Mouse (Mus musculus) stomach, postnatal 0 days (tissue): ENCODE data around the gene Dmrta1.

Source experiments
- CTCF ChIP-seq: IDR thresholded peaks from 2 replicates; pipeline ENCODE4 v1.5.1; 2016; ENCODE audit warnings: antibody characterized with exemption, low read depth, mild to moderate bottlenecking, moderate library complexity
- EP300 ChIP-seq: optimal IDR thresholded peaks from 2 replicates; pipeline ENCODE3; 2016; ENCODE audit warnings: antibody characterized with exemption

GRCm38 (mm10) chr4:89679195-89679594 lies at the start of gene Dmrta1:
- no peak for TF ChIP-seq CTCF
- no peak for TF ChIP-seq EP300
